Mouse (Mus musculus): Measurements from ENCODE around the gene Tiam2. TPM values are rescaled to one million over a fixed set of nuclear protein-coding genes. Genes with fewer than 3 reads are reported as not detected.

The Tiam2 gene
- total RNA-seq, 1 experiment: 3.1 TPM

GRCm38 (mm10) chr17:3354856-3355255 is 28.5 kb downstream of the Tiam2 start:
- no peak overlapping the region for H3K27ac ChIP-seq (ENCODE audit: insufficient read depth, low read depth, low read length, poor library complexity, severe bottlenecking)
- peaks cover 0 to 8% of the 10 kb centered on the region in 2 experiments; a peak in 2 of 4 replicates for H3K4me1 ChIP-seq (ENCODE audit: control insufficient read depth in 2 of 2, insufficient read depth in 2 of 2, low read length in 2 of 2, poor library complexity in 1 of 2)
- no peak overlapping the region for H3K4me3 ChIP-seq (ENCODE audit: insufficient read depth in 1 of 2, low read depth in 1 of 2, low read length in 2 of 2, poor library complexity in 1 of 2, severe bottlenecking in 1 of 2)
- no peak overlapping the region for H3K9ac ChIP-seq (ENCODE audit: insufficient read depth, low read depth, low read length, poor library complexity, severe bottlenecking)
- H3K9me3 ChIP-seq (ENCODE audit: control insufficient read depth, insufficient read depth, low read depth, low read length): no peaks in the 10 kb centered on the region
- TF ChIP-seq CHD2 (IDR thresholded peaks at IDR 0.05; ENCODE audit: low read depth, low read length): no peak
- TF ChIP-seq ZC3H11A (IDR thresholded peaks at IDR 0.05; ENCODE audit: borderline replicate concordance, low read depth, low read length): no peak
- no peak for TF ChIP-seq MAFK (IDR thresholded peaks at IDR 0.05; ENCODE audit: insufficient read depth, low read depth, low read length)
- no peak for TF ChIP-seq HCFC1 (IDR thresholded peaks at IDR 0.05; ENCODE audit: borderline replicate concordance, insufficient read depth, low read length)
- no peak for TF ChIP-seq ZNF384 (IDR thresholded peaks at IDR 0.05; ENCODE audit: low read depth, low read length)
- in situ Hi-C loops (cut with MboI; ENCODE audit: low sequenced_read_pairs in 2 of 2, unreplicated experiment in 2 of 2): no loop called here
- DNase-seq (ENCODE audit: low read depth, low spot score): no peak
- H3K36me3 ChIP-seq (ENCODE audit: control insufficient read depth, insufficient read depth, low read length, poor library complexity, severe bottlenecking): no peaks in the 10 kb centered on the region

GRCm38 (mm10) chr17:3356633-3357365 is 30.4 kb downstream of the Tiam2 start:
- DNase-seq (ENCODE audit: low read depth, low spot score): no peak
- Histone ChIP-seq H3K9ac (ENCODE audit: insufficient read depth, low read depth, low read length, poor library complexity, severe bottlenecking) (no peak overlapping the region), H3K4me1 (ENCODE audit: control insufficient read depth in 2 of 2, insufficient read depth in 2 of 2, low read length in 2 of 2, poor library complexity in 1 of 2) (peaks cover 0 to under 1% of the 10 kb centered on the region in 2 experiments; a peak in 1 of 4 replicates), H3K36me3 (ENCODE audit: control insufficient read depth, insufficient read depth, low read length, poor library complexity, severe bottlenecking) (no peaks in the 10 kb centered on the region), H3K4me3 (ENCODE audit: insufficient read depth in 1 of 2, low read depth in 1 of 2, low read length in 2 of 2, poor library complexity in 1 of 2, severe bottlenecking in 1 of 2) (no peak overlapping the region), H3K27ac (ENCODE audit: insufficient read depth, low read depth, low read length, poor library complexity, severe bottlenecking) (no peak overlapping the region), H3K9me3 (ENCODE audit: control insufficient read depth, insufficient read depth, low read depth, low read length) (no peaks in the 10 kb centered on the region)
- in situ Hi-C loops (cut with MboI; ENCODE audit: low sequenced_read_pairs in 2 of 2, unreplicated experiment in 2 of 2): no loop called here
- TF ChIP-seq CHD2 (IDR thresholded peaks at IDR 0.05; ENCODE audit: low read depth, low read length) (no peak), ZC3H11A (IDR thresholded peaks at IDR 0.05; ENCODE audit: borderline replicate concordance, low read depth, low read length) (no peak), ZNF384 (IDR thresholded peaks at IDR 0.05; ENCODE audit: low read depth, low read length) (no peak), MAFK (IDR thresholded peaks at IDR 0.05; ENCODE audit: insufficient read depth, low read depth, low read length) (no peak), HCFC1 (IDR thresholded peaks at IDR 0.05; ENCODE audit: borderline replicate concordance, insufficient read depth, low read length) (no peak)

GRCm38 (mm10) chr17:3360236-3360635 is 33.9 kb downstream of the Tiam2 start:
- in situ Hi-C loops (cut with MboI; ENCODE audit: low sequenced_read_pairs in 2 of 2, unreplicated experiment in 2 of 2): no loop called here
- Histone ChIP-seq H3K4me1 (ENCODE audit: control insufficient read depth in 2 of 2, insufficient read depth in 2 of 2, low read length in 2 of 2, poor library complexity in 1 of 2) (no peaks in the 10 kb centered on the region; a peak in 1 of 4 replicates), H3K36me3 (ENCODE audit: control insufficient read depth, insufficient read depth, low read length, poor library complexity, severe bottlenecking) (no peaks in the 10 kb centered on the region), H3K4me3 (ENCODE audit: insufficient read depth in 1 of 2, low read depth in 1 of 2, low read length in 2 of 2, poor library complexity in 1 of 2, severe bottlenecking in 1 of 2) (no peak overlapping the region), H3K9ac (ENCODE audit: insufficient read depth, low read depth, low read length, poor library complexity, severe bottlenecking) (no peak overlapping the region), H3K9me3 (ENCODE audit: control insufficient read depth, insufficient read depth, low read depth, low read length) (no peaks in the 10 kb centered on the region), H3K27ac (ENCODE audit: insufficient read depth, low read depth, low read length, poor library complexity, severe bottlenecking) (no peak overlapping the region)
- TF ChIP-seq CHD2 (IDR thresholded peaks at IDR 0.05; ENCODE audit: low read depth, low read length) (no peak), ZNF384 (IDR thresholded peaks at IDR 0.05; ENCODE audit: low read depth, low read length) (no peak)
- DNase-seq (ENCODE audit: low read depth, low spot score): no peak

- no peak for TF ChIP-seq MAFK (IDR thresholded peaks at IDR 0.05; ENCODE audit: insufficient read depth, low read depth, low read length)
- TF ChIP-seq CHD2 (IDR thresholded peaks at IDR 0.05; ENCODE audit: low read depth, low read length): no peak
- TF ChIP-seq ZNF384 (IDR thresholded peaks at IDR 0.05; ENCODE audit: low read depth, low read length): no peak
- TF ChIP-seq ZC3H11A (IDR thresholded peaks at IDR 0.05; ENCODE audit: borderline replicate concordance, low read depth, low read length): no peak
- TF ChIP-seq HCFC1 (IDR thresholded peaks at IDR 0.05; ENCODE audit: borderline replicate concordance, insufficient read depth, low read length): no peak
- H3K9ac ChIP-seq (ENCODE audit: insufficient read depth, low read depth, low read length, poor library complexity, severe bottlenecking): no peak overlapping the region
- in situ Hi-C loops (cut with MboI; ENCODE audit: low sequenced_read_pairs in 2 of 2, unreplicated experiment in 2 of 2): no loop called here
These were observed 35.4 kb downstream of the Tiam2 start for GRCm38 (mm10) chr17:3361751-3362150.

More at GRCm38 (mm10) chr17:3361751-3362150, 35.4 kb downstream of the Tiam2 start:
- Histone ChIP-seq H3K4me1 (ENCODE audit: control insufficient read depth in 2 of 2, insufficient read depth in 2 of 2, low read length in 2 of 2, poor library complexity in 1 of 2) (no peaks in the 10 kb centered on the region; a peak in 1 of 4 replicates), H3K36me3 (ENCODE audit: control insufficient read depth, insufficient read depth, low read length, poor library complexity, severe bottlenecking) (no peaks in the 10 kb centered on the region), H3K27ac (ENCODE audit: insufficient read depth, low read depth, low read length, poor library complexity, severe bottlenecking) (no peak overlapping the region), H3K4me3 (ENCODE audit: insufficient read depth in 1 of 2, low read depth in 1 of 2, low read length in 2 of 2, poor library complexity in 1 of 2, severe bottlenecking in 1 of 2) (no peak overlapping the region), H3K9me3 (ENCODE audit: control insufficient read depth, insufficient read depth, low read depth, low read length) (no peaks in the 10 kb centered on the region)
- no peak for DNase-seq (ENCODE audit: low read depth, low spot score)

All from ES-E14 (cell line).